Mouse (Mus musculus) spleen, adult 18-20 months (tissue): ENCODE data around the gene Brca2.

ENCODE experiments used
- DNase-seq, 2 experiments: peaks; one replicate each; pipeline ENCODE4 v3.0.0; 2022; ENCODE audit warnings: mixed read lengths in 2 of 2

Gene Brca2

DNA sequence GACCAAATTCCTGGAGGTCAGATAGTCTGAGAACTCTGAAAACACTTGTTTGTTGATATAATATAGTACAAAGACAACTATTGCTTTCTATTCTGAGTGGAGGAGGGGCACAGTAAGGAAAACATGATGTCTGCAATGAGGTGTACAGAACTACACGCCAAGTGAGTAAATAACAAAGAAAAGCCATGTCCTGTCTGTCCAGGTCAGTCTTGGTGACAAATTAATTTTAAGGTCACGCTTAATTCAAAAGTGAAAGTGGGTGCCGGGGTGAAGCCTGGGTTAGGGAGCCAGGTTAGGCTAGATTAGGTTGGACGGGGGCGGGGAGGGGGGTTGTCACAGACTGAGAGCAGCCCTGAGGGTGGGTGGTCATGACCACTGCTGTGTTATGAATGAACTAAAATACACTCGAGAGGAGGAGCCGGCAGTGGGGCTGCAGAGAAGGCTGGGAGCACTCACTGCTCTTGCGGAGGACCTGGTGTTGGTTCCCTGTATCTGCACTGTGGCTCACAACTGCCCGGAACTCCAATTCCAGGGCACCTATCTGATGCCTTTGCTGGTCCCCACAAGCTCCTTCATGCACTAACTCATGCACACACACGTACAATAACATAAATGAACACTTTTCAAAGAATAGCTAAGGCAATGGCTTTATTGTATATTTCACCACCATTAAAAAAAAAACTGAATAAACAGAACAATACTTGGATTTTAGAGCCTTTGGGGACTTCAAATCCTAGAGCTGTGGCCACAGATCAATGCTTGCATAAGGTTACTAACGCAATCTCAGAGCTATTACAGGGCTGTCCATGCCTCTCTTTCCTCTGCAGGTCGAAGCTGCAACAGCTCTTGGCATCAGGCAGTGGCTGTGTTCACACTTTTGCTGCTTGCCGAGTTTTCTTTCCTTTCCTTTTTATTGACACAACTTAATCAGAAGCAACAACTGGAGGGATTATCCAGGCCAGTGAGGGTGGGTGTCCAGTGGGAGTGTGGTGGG, 77.2 kb downstream of the Brca2 start:
- DNase-seq: no peak

DNA sequence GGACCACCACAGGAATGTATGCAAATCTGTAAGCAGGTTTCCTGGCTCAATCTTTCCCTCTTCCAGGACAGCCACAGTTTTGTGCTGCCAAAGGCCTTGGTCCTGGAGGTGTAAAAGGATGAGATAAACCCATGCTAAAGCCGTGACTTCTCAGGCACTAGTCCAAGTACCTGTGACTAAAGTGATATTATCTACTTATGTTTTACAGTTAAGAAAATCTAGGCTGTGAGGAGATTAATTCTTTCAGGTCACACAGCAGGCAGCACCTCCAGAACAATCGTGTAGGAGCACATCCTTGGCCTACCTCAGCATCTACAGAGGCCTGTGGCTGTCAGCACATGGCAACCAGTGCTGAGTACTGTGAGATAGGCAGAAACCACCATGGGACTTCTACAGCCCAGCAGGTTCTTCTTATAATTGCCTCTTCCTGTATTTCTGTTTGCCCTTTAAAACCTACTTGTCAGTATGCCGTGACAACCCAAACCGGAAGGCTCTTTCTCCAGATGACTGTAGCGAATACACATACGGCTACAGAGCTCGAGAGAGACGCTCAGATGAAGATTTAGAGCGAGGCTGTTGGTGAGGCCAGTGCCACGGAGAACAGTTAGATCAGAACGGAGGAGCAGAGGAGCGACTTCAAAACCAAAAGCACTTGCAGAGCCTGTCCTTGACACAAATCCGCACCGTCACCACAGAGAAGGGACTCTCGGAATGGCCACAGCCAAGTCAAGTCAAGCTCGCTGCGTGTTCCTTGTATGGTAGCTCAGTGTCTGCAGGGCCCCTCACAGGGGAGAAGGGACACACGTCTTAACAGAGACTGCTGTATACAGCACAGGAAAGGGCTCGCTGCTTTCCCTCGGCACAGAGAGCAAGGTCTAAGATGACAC, 78.4 kb downstream of the Brca2 start:
- peak; percentile 28 to 59 for DNase-seq

DNA sequence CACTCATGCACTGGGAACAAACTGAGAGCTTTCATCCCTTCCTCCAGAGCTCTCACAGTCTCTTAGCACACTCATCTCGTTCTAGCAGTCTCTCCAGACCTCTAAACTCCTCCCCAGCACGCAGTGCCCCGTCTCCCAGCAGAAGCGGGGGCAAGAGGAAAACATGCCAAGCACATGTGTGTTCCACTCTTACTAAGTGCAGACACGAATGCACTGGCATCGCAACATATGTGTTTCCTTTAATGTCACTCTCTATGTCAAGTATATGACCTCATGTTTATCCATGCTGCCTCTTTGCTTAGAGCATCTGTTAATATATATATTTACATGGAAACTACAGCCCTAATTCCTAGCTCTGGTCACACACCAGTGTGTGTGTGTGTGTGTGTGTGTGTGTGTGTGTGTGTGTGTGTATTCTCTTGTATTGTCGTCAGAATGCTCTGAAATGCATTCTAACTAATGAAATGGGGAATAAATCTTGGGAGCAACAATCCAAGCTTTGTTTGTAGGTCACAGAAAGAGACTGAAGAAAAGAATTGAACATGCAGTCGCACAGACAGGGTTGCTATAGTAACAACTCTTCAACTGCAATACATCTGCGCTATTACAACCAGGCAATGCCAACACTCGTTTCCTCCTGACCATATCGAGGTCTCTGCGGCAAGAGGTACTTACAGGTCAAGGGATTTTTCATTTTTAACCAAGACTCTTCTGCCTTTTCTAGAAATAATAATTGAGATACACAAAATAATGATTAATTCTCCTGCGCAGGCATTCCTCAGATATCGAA, 79.2 kb downstream of the Brca2 start:
- DNase-seq: no peak

DNA sequence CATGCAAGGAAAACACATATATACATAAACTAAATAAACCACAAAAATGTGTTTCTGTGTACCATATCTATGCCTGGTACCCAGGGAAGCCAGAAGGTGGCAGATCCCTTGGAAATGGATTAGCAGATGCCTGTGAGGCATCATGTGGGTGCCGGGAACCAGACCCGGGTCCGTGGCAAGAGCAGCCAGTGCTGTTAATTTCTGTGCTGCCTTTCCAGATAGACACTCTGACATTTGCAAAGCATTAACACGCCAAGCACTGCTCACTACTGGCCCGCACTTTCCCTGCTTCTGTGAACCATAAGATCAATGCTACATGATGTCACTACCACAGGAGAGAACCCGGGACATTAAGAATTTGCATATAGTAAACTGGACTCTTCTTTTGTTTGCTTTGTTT, 83.7 kb downstream of the Brca2 start:
- no peak for DNase-seq

DNA sequence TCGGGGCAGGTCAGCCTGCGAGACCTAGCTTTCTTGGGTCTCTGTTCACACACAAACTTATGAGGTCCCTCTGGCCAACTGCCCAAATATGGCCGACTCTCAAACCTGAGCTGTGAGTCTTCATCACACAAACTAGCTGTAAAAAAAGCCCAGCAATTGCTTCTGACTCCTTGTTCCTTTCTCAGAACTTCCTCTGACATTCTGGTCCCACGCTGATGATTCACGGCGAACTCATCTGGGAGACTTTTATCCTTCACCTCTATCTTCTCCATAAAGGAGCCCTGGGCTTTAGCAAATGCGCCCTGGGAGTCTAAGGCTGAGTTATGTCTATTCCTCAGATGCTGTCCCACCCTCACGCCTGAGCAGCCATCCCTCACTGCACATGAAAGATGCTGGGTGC, 85.2 kb downstream of the Brca2 start:
- DNase-seq: no peak

DNA sequence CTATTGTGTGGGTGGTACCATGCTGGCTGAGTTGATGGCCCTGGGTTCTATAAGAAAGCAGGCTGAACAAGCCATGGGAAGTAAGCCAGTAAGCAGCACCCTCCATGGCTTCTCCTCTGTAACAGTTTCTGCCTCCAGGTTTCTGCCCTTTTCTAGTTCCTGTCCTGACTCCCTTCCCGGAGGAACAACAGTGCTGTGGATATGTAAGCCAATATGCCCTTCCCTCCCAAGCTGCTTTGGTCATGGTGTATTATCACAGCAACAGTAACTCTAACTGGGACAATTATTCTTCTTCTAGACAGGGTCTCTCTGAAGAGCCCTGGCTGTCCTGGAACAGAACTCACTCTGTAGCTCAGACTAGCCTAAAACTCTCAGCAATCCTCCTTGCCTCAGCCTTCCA, 88.7 kb downstream of the Brca2 start:
- no peak for DNase-seq

DNA sequence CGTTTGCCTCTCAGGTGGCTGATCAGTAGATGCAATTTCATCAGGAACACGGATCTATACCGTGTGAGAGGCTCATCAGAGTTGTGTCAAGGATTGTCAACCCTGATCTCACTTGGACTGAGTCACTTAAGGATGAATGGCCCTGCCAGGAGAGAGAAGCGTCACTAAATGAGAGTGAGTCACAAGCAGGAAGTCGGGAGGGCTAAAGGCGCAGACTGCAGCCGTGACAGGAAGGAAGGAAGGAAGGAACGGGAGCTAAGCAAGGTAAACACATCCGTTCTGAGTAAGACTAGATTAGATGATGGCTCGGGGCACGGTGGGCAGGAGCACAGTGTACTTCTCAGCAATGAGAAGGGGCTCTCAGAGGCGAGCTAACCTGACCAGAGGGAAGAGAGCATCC, 89.3 kb downstream of the Brca2 start:
- DNase-seq: peak; percentile 30 to 37

DNA sequence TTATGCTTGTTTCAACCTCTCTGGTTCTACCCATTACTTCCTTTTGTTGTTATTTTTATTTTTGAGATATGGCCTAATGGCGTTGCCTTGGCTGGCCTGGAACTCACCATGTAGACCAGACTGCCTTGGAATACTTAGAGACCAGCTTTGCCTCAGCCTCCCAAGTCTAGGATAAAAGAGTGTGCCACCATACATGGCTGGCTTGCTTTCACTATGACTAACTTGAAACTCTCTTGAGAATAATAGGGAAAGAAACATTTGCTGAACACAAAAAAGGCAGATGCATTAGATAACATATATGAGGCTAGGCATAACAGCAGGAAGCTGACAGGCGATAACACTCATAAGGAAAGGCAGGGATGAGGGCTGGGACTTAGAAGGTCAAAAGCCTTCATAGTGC, 91.6 kb downstream of the Brca2 start:
- DNase-seq: no peak

DNA sequence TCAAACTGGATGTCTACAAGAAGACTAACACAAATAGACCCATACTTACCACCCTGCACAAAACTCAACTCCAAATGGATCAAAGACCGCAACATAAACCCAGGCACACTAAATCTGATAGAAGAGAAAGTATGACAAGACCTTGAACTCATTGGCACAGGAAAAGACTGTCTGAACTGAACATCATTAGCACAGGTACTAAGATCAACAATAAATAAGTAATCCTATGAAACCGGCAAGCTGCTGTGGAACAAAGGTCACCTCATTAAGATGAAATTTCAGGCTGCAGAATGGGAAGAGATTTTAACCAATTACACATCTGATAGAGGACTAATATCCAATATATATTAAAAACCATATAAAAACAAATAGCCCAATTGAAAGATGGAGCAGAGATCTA, 93.8 kb downstream of the Brca2 start:
- DNase-seq: no peak

DNA sequence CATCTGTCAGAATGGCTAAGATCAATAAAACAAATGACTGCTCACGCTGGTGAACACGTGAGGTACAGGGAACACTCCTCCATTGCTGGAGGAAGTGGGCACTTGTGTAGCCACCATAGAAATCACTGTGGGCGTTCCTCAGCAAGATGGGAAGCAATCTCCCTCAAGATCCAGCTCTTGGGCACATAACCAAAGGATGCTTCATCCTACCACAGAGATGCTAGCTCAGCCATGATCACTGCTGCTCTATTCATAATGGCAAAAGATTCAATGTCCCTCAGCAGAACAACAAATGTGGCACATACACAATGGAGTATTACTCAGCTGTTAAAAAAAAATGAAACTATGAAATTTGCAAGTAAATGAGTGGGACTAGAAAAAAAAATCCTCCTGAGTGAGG, 94.3 kb downstream of the Brca2 start:
- DNase-seq: no peak

DNA sequence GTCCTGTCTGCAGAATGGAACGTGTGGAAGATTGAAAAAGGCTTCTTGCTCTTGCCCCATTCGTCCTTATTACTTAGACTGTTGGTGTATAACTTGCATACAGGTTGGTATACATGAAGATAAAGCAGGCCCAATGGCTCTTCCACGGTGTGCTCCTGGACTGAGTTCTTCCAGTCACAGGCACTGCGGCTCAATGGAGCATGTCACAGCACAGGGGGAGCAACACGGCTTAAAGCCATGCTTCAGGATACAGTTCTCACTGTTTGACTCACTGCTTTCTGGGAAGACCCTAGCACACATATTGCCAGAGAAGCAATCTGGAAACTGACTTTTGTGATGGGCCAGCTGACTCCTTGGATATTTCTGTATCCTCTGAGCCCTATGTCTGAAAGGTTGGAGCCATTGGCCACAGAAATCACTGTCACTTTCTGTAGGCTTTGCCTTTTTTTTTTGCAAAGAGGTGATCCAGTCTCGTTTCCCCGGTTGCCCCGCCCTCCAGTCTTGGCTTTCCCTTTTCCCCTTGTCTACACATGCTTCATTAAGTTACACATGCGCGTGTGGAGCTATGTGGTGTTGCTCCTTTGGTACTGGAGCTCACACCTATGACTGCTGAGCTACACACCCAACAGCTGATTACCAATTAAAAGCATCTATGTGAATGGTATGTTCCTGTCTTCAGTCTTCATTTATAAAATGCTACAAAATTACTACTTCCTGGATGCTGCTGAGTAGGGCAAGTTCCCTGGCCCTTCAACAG, 96.3 kb downstream of the Brca2 start:
- DNase-seq: no peak
